Comparison of ENCODE assay signal across 8 mouse cellular contexts in the genomic region with DNA sequence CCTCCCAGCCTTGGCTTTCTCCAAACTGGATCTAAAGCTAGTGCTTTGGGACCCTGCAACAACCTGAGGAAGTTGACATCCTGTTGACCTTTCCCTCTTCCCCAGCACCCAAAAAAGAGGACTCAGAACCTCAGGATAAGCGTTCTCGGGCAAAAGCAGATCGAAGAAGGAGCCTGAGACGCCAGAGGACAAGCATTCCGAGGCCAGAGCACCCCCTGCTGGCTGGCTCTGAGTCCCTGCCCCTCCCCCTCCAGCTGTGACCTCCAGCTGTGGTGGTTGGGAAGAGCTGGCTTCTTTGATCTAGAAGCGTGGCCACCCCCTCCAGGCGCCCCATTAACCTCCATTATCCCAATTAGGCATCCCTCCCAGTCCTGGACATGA. TPM values are rescaled to one million over a fixed set of nuclear protein-coding genes. Genes with fewer than 3 reads are reported as not detected.
DNase-seq lines count a peak whose midpoint lies in the region; ATAC-seq lines count a peak whose summit lies in the region.

No protein-coding gene starts in this region.

- DNase-seq in MN1 (ENCODE audit: low spot score): peak; percentile 96
- DNase-seq in cerebellum, postnatal 14 days: peak; percentile 49 to 72
- peak; percentile 56 to 68 for DNase-seq in frontal cortex, postnatal 14 days (ENCODE audit: low spot score in 2 of 2)
- peak; percentile 69 to 79 for DNase-seq in left cerebral cortex, adult 18-20 months (ENCODE audit: low spot score in 2 of 2)
- DNase-seq in lung, postnatal 4 days: peak; percentile 90 to 93
- peak; percentile 89 for DNase-seq in retina, postnatal 1 day
- DNase-seq in urinary bladder, adult 18-20 months (ENCODE audit: low spot score in 2 of 2): peak; percentile 79 to 85

- ATAC-seq in hindbrain, embryonic 13.5 days (ENCODE audit: low FRiP score): peak; percentile 60; the same call in 1 of the 2 replicates

- no peaks in the 10 kb centered on the region for H3K36me3 ChIP-seq in hindbrain, embryonic 13.5 days

- peak overlapping the region; percentile 66 for H3K27ac ChIP-seq in hindbrain, embryonic 13.5 days

- H3K4me1 ChIP-seq in hindbrain, embryonic 13.5 days (replicated peaks): peaks cover 19% of the 10 kb centered on the region

- WGBS in hindbrain, embryonic 13.5 days: 0% methylated on average over 7 of the region's 7 CpGs

- H3K4me3 ChIP-seq in hindbrain, embryonic 13.5 days: peak overlapping the region; percentile 61

- peak overlapping the region; percentile 95 for H3K4me2 ChIP-seq in hindbrain, embryonic 13.5 days

- H3K9me3 ChIP-seq in hindbrain, embryonic 13.5 days: no peaks in the 10 kb centered on the region

- H3K27me3 ChIP-seq in hindbrain, embryonic 13.5 days: 0 out of 2 replicates have a peak, but pooled peaks cover 7% of the 10 kb centered on the region

- peak overlapping the region; percentile 83 for H3K9ac ChIP-seq in hindbrain, embryonic 13.5 days

RNA-seq across cellular contexts. Expression of a gene that starts 10.2 kb away (rescaled TPM):
- polyA plus RNA-seq in hindbrain, embryonic 13.5 days (2015; fragmentation: Nextera tagmentation; extraction: Ambion mirVana): 1.1 and 1.2 TPM in 2 replicates
- under 1 TPM; 0.44 to 0.68 TPM for total RNA-seq in left cerebral cortex, adult 18-20 months (2021)

RNA-seq across cellular contexts. Expression of a gene that starts 26.6 kb away (rescaled TPM):
- polyA plus RNA-seq in hindbrain, embryonic 13.5 days (2015; fragmentation: Nextera tagmentation; extraction: Ambion mirVana): 33.3 and 34.8 TPM in 2 replicates
- 10 to 100 TPM; 15.5 to 18.3 TPM for total RNA-seq in left cerebral cortex, adult 18-20 months (2021)

RNA-seq across cellular contexts. Expression of a gene that starts 28.8 kb away (rescaled TPM):
- 4.6 and 6.0 TPM in 2 replicates for polyA plus RNA-seq in hindbrain, embryonic 13.5 days (2015; fragmentation: Nextera tagmentation; extraction: Ambion mirVana)
- total RNA-seq in left cerebral cortex, adult 18-20 months (2021): 10 to 100 TPM; 23.8 to 32.2 TPM

RNA-seq across cellular contexts. Expression of a gene that starts 45.6 kb away (rescaled TPM):
- 91.8 and 96.4 TPM in 2 replicates for polyA plus RNA-seq in hindbrain, embryonic 13.5 days (2015; fragmentation: Nextera tagmentation; extraction: Ambion mirVana)
- 10 to 100 TPM; 55.5 to 61.0 TPM for total RNA-seq in left cerebral cortex, adult 18-20 months (2021)

RNA-seq across cellular contexts. Expression of a gene that starts 51.2 kb away (rescaled TPM):
- 502 and 514 TPM in 2 replicates for polyA plus RNA-seq in hindbrain, embryonic 13.5 days (2015; fragmentation: Nextera tagmentation; extraction: Ambion mirVana)
- 100 to 1,000 TPM; 467 to 479 TPM for total RNA-seq in left cerebral cortex, adult 18-20 months (2021)

Comparison
In these comparisons a context has a peak if more than half of its experiments do, and no peak if none do; other contexts are left out.
1. Peak in every context shown above with its lines: DNase-seq, ATAC-seq, H3K4me3 ChIP-seq and H3K27ac ChIP-seq.